Mouse (Mus musculus) small intestine, adult 2 months (tissue): ENCODE measurements around the gene Wdr4.

Experiments
- CTCF ChIP-seq: fragments of 200-500 bp; IDR thresholded peaks from 2 replicates; pipeline ENCODE4 v1.5.1; 2012; ENCODE audit warnings: low read depth, mild to moderate bottlenecking, control low read depth, inconsistent platforms, low read length, moderate library complexity, mixed read lengths; ENCODE audit not compliant: insufficient replicate concordance, insufficient read length; ENCODE audit errors: extremely low read depth
- POLR2A ChIP-seq: fragments of 200-500 bp; IDR thresholded peaks from 2 replicates; pipeline ENCODE4 v1.6.1; 2012; ENCODE audit warnings: low read depth, mild to moderate bottlenecking, control low read depth, inconsistent platforms, low read length, moderate library complexity

- TF ChIP-seq CTCF (no peak), POLR2A (no peak)
These were observed 32.2 kb downstream of the Wdr4 start for GRCm38 (mm10) chr17:31487433-31488060.
